Mouse (Mus musculus) liver, postnatal 0 days (tissue): ENCODE measurements around the gene Olfr460. TPM values are rescaled to one million over a fixed set of nuclear protein-coding genes. Genes with fewer than 3 reads are reported as not detected.
A peak's percentile ranks its signal among the peaks of the same experiment; 100 is the strongest.

ENCODE experiments used
- ATAC-seq: fragments of 200-750 bp; cut with Nextera tagmentation; 2 replicates; pipeline ENCODE4 v1.8.0; 2017; ENCODE audit warnings: mild to moderate bottlenecking, moderate library complexity
- DNase-seq: peaks from one replicate; pipeline ENCODE4 v3.0.0-alpha.2; 2016
- H3K27ac ChIP-seq: fragments of 300-500 bp; sonication (generic); 2 replicates; pipeline ENCODE4 v1.5.1; 2014; ENCODE audit warnings: antibody characterized with exemption, moderate library complexity, mild to moderate bottlenecking, low read depth
- H3K27me3 ChIP-seq: fragments of 300-500 bp; sonication (generic); 2 replicates; pipeline ENCODE4 v1.6.1; 2014; ENCODE audit warnings: low read length, control low read depth, mixed read lengths; ENCODE audit not compliant: insufficient read depth
- H3K36me3 ChIP-seq: fragments of 300-500 bp; sonication (generic); replicated peaks from 2 replicates; pipeline ENCODE4 v1.6.1; 2014; ENCODE audit warnings: mild to moderate bottlenecking, control low read depth, low read length, moderate library complexity, mixed read lengths; ENCODE audit not compliant: insufficient read depth
- H3K4me1 ChIP-seq: fragments of 300-500 bp; sonication (generic); 2 replicates; pipeline ENCODE4 v1.6.1; 2014; ENCODE audit warnings: antibody characterized with exemption, mild to moderate bottlenecking, control low read depth; ENCODE audit not compliant: insufficient read depth
- H3K4me2 ChIP-seq: fragments of 300-500 bp; sonication (generic); 2 replicates; pipeline ENCODE4 v1.6.1; 2014; ENCODE audit warnings: low read depth, mild to moderate bottlenecking, low read length, moderate library complexity, mixed read lengths
- H3K4me3 ChIP-seq: fragments of 300-500 bp; sonication (generic); 2 replicates; pipeline ENCODE4 v1.5.1; 2014; ENCODE audit warnings: low read depth, low read length
- H3K9ac ChIP-seq: fragments of 300-500 bp; sonication (generic); replicated peaks from 2 replicates; pipeline ENCODE4 v1.6.1; 2014; ENCODE audit warnings: mild to moderate bottlenecking, moderate library complexity
- H3K9me3 ChIP-seq: fragments of 300-500 bp; sonication (generic); 2 replicates; pipeline ENCODE4 v1.6.1; 2016; ENCODE audit warnings: mild to moderate bottlenecking, control low read depth, low read length, mixed read lengths
- CTCF ChIP-seq: sonication (generic); IDR thresholded peaks from 2 replicates; pipeline ENCODE4 v1.5.1; 2016; ENCODE audit warnings: antibody characterized with exemption, low read depth
- EP300 ChIP-seq: IDR thresholded peaks from 2 replicates; pipeline ENCODE4 v1.6.1; 2016; ENCODE audit warnings: antibody characterized with exemption, low read depth, mild to moderate bottlenecking
- WGBS: fragments of 180-500 bp; shearing (Covaris S2); extraction: QIAGEN DNeasy Blood & Tissue Kit; methylation state at CpG from one replicate; pipeline ENCODE4 v1.1.7; 2014; ENCODE audit not compliant: insufficient replicate concordance; 5-methylcytosine and 5-hydroxymethylcytosine counted together
- polyA plus RNA-seq: library from polyadenylated mRNA; unstranded; fragments of >200 nt; fragmentation: Nextera tagmentation; extraction: Ambion mirVana; gene quantifications from 2 replicates; pipeline ENCODE4 v1.2.1, GENCODE M21; 2015

The Olfr460 gene
- polyA plus RNA-seq, 1 experiment from 2014 or later: not detected

GRCm38 (mm10) chr6:40617965-40618364 is 48.7 kb downstream of the Olfr460 start:
- Histone ChIP-seq H3K9ac (no peak overlapping the region), H3K4me2 (no peak overlapping the region), H3K27ac (no peak overlapping the region), H3K36me3 (no peaks in the 10 kb centered on the region), H3K9me3 (no peaks in the 10 kb centered on the region), H3K4me3 (no peak overlapping the region), H3K27me3 (no peaks in the 10 kb centered on the region), H3K4me1 (no peaks in the 10 kb centered on the region)
- DNase-seq: peak; percentile 68
- 4% methylated on average over 2 of the region's 2 CpGs for WGBS
- no peak for TF ChIP-seq EP300
- peak; percentile 77 for TF ChIP-seq CTCF
- no peak for ATAC-seq

Other genes starting within 250 kb of the Olfr460 start
- gene Agk, start 244.3 kb upstream of the Olfr460 start, polyA plus RNA-seq: 8.1 and 9.6 TPM in 2 replicates
- gene E330009J07Rik, start 133.4 kb upstream of the Olfr460 start, polyA plus RNA-seq: 2.4 and 5.0 TPM in 2 replicates
- gene Wee2, start 130.4 kb upstream of the Olfr460 start, polyA plus RNA-seq: not detected in 2 replicates
- gene Ssbp1, start 98.1 kb upstream of the Olfr460 start, polyA plus RNA-seq: 62.5 and 65.1 TPM in 2 replicates
- gene Tas2r137, start 78.3 kb upstream of the Olfr460 start, polyA plus RNA-seq: not detected in 2 replicates
- not detected in 2 replicates for gene Tas2r108, start 76.0 kb upstream of the Olfr460 start, polyA plus RNA-seq
- gene Prss37, start 50.0 kb upstream of the Olfr460 start, polyA plus RNA-seq: not detected in 2 replicates
- gene Olfr461, start 14.4 kb upstream of the Olfr460 start, polyA plus RNA-seq: not detected in 2 replicates
- gene Clec5a, start 16.3 kb downstream of the Olfr460 start, polyA plus RNA-seq: 9.7 and 12.0 TPM in 2 replicates
- gene Tas2r138, start 43.8 kb downstream of the Olfr460 start, polyA plus RNA-seq: not detected in 2 replicates
- 2.4 and 3.1 TPM in 2 replicates for gene Mgam, start 59.3 kb downstream of the Olfr460 start, polyA plus RNA-seq